Mouse (Mus musculus): Measurements from ENCODE around the gene Arhgef12.

The Arhgef12 gene

GRCm38 (mm10) chr9:43078711-43079110, 28.3 kb downstream of the Arhgef12 start:
- no peak for DNase-seq (ENCODE audit: inconsistent ontology term)

- no peak for DNase-seq (ENCODE audit: inconsistent ontology term)
Measured at GRCm38 (mm10) chr9:43076163-43076562, 30.9 kb downstream of the Arhgef12 start.

GRCm38 (mm10) chr9:43074611-43075010, 32.4 kb downstream of the Arhgef12 start:
- no peak for DNase-seq (ENCODE audit: inconsistent ontology term)

DNA sequence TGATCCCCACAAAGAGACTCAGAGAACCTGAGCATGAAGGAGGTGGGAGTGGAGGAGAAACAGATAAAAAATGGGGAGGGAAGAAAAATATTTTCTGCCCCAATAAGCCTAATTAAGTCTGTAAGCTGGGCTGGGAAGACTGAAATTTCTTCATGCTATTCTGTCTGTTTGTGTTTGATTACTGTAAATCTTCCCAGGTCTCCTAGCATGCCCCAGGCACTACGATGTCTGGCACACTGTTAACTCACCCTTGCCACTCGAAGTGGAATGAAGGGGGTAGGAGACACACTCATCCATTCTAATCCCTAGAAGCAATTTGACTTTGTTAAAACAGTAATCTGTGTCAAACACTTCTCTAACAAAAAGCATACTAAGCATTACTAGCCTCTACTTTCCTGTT, 35.3 kb downstream of the Arhgef12 start:
- DNase-seq (ENCODE audit: inconsistent ontology term) = peak; percentile 89

DNA sequence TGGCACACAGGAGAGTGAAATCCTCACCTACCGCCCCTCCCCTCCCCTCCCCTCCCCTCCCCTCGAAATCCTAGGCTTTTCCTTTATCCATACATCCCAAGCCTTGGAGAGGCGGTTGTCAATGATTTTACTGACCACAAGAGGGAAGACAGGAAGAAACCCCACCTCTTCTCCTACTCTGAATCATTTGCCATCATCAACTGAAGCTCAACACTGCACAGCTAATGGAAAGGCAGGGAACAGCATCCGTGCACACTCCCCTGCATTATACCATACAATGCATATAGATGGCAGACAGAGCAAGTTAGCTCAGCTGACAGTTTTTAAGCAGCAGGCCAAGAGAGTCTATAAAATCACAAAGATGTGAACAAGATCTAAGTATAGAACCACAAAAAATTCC, 35.9 kb downstream of the Arhgef12 start:
- peak; percentile 43 for DNase-seq (ENCODE audit: inconsistent ontology term)

DNA sequence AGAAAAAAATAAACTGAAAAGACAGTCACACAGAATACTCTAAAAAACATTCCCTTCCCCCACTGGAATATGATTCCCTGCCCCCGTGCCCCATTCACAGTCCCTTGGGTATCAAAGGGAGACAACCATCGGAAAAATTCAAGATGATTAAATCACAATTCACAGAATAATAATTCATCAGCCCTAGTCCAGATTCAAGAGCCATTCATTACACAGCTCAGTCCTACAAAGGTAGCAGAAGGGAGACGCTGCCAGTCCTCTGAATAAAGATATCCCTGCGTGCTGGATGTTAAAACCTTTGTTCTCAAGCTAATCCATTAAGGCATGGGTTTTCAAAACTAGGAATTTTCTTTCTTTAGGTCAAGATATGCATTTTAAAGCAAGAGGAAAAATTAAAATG, 36.5 kb downstream of the Arhgef12 start:
- no peak for DNase-seq (ENCODE audit: inconsistent ontology term)

GRCm38 (mm10) chr9:43070153-43070552, 36.9 kb downstream of the Arhgef12 start:
- no peak for DNase-seq (ENCODE audit: inconsistent ontology term)

- DNase-seq (ENCODE audit: inconsistent ontology term) = no peak
Measured at GRCm38 (mm10) chr9:43067896-43068295, 39.1 kb downstream of the Arhgef12 start.

DNA sequence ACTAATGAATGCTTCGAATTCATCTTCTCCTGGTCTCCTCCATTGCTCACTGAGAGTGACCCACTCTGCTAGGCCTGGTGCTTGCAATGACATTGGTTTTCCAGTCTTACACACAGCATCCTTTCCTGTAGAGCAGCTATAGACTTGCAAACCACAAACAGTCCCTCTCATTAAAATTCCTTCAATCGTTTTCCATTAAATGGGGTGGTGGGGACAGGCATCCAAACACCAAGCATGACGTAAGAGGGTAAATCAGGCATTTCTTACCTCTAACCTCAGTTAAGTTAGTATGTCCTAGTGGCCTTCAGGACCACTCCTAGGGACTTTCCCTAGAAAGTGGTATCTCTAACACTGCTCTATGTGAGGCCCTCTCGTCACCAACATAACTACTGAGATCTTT, 41.8 kb downstream of the Arhgef12 start:
- DNase-seq (ENCODE audit: inconsistent ontology term) = peak; percentile 85

- DNase-seq (ENCODE audit: inconsistent ontology term) = peak; percentile 63
Measured at GRCm38 (mm10) chr9:43061545-43061944, 45.5 kb downstream of the Arhgef12 start.

GRCm38 (mm10) chr9:43050391-43050790, 56.6 kb downstream of the Arhgef12 start:
- DNase-seq (ENCODE audit: inconsistent ontology term) = no peak

DNA sequence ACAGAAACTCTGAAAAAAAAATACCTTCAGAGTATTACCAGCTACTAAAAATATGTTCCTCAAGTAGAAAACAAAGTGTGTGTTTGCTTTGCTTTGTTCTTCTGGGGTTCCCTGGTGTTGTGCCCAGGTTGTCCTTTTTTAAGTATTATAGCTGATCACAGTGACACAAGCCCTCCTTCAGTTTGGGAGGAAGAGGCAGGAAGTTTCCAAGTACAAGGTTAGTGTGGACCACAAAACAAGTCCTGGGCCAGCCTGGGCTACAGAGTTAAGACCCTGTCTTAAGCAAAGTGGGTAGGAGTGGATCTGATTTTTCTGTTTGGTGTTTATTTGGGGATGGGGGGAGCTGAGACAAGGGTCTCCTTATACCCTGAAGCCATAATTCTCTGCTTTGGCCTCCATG, 62.6 kb downstream of the Arhgef12 start:
- DNase-seq (ENCODE audit: inconsistent ontology term) = no peak

DNA sequence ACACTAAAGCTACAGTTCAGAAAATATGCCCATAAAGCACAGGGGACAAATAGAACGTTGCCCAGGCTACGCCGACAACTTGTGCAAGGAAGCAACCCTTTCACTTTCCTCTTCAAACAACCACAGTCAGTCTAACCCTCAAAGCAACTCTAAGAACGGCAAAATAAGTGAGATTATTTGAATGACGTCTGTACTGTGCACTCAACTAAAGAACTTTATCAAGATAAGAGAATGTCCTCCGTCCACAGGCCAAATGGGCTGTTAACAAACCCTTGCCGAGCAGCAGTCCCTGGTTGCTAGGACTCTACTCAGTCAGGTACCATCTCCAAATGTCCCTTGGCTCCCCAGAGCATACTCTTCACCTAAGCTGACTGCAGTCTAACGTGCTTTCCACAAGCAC, 68.6 kb downstream of the Arhgef12 start:
- no peak for DNase-seq (ENCODE audit: inconsistent ontology term)

GRCm38 (mm10) chr9:43035208-43035607, 71.8 kb downstream of the Arhgef12 start:
- DNase-seq (ENCODE audit: inconsistent ontology term) = no peak

DNA sequence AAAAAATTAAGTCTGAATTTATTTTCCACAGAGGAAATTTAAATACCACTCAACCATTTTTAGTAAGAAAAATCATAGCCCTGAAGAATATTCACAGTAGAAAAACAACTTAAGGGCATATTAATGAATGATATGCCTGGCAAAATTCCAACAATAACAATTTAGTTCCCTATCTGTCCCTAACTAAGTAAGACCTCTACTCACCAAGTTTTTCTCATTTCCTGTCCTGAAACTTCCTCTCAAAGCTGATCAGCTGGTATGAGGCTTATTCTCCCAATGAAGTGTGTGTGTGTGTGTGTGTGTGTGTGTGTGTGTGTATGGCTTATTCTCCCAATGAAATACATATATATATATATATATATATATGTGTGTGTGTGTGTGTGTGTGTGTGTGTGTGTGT, 72.8 kb downstream of the Arhgef12 start:
- no peak for DNase-seq (ENCODE audit: inconsistent ontology term)

DNA sequence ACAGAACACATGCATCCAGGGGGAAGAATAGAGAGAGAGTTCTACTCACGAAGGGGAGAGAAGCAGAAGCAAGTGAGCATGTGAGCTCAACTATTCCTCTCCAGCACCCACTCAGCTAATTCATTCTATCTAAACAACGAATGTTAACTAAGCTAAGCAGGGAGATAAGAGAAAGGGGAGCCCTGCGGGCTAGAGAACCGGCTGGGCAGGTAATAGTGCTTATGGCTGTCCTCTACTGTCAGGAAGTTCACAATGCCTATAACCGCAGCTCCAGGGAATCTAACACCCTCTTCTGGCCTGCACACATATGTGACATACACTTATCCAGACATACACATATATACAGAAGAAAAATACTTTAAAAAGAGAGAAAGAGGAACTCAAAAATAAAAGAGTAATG, 79.3 kb downstream of the Arhgef12 start:
- no peak for DNase-seq (ENCODE audit: inconsistent ontology term)

- DNase-seq (ENCODE audit: inconsistent ontology term) = no peak
Measured at GRCm38 (mm10) chr9:43021515-43022251, 85.4 kb downstream of the Arhgef12 start.

GRCm38 (mm10) chr9:43019656-43020055, 87.4 kb downstream of the Arhgef12 start:
- no peak for DNase-seq (ENCODE audit: inconsistent ontology term)

DNA sequence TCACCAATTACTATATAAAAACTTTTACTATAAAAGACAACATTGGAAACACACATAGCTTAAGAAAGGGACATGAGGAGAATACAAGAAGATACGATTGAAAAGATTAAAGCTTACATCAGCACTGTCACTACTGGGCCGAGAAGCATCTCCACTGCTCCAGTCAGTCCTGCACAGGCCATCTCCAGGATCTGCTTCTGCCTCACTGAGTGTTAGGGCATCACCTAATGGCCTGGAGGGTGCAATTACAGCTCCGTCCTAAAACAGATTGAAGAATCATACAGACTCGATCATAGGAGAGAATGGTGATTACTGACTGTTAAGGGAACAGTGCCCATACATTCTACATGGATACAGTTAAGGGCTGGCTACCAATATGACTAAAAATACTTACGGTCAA, 91.3 kb downstream of the Arhgef12 start:
- no peak for DNase-seq (ENCODE audit: inconsistent ontology term)

DNA sequence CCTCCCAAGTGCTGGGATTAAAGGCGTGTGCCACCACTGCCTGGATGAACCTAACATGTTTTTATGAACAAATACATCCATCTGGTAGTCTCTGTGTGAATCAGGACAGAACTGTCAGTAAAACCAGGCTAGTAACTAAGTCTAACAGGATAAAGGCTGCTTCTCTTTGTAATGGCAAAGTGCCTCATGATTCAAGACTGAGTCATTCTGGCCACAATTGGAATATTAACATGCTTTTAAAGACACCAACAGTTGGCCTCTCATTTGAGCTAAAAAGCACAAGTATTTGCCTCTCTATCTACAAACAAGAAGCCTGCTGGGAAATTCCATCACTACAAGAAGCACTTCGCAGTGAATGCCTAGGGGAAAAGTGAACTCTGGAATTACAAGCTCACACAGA, 91.7 kb downstream of the Arhgef12 start:
- peak; percentile 96 for DNase-seq (ENCODE audit: inconsistent ontology term)

GRCm38 (mm10) chr9:43014886-43015285, 92.2 kb downstream of the Arhgef12 start:
- DNase-seq (ENCODE audit: inconsistent ontology term) = peak; percentile 66

DNA sequence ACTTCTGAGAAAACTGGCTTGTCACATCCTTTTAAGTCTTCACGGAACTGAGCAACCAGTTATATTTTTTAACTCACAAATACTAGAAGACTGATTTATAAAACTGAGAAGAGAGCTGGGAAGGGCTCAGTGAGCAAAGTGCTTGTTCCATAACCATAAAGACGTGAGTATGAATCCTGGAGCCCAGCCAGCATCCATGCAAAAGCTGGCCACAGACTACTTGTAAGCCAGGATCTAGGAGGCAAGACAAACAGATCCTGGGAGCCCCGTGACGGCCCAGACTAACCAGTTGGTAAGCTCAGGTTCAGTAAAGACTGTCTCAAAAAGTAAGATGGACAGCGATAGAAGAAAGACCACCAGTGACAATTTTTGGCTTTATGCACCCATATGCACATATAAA, 94.5 kb downstream of the Arhgef12 start:
- no peak for DNase-seq (ENCODE audit: inconsistent ontology term)

GRCm38 (mm10) chr9:43011061-43011460, 96.0 kb downstream of the Arhgef12 start:
- peak; percentile 90 for DNase-seq (ENCODE audit: inconsistent ontology term)

DNA sequence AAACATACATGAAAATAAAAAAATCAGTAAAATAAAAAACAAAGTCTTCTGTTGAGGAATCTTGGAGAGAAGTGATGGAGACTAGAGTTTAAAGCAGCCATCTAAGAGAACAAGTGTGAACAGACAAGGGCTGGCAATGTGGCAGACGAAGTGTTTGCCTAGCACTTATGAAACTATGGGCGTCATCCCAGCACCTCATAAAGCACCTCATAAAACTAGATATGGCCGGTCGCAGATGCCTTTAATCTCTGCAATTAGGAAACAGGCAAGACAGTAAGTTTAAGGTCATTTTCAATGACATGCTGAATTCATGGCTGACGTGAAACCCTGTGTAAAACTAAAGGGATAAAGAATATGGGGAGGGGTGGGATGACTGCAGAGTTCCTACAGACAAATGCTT, 103.2 kb downstream of the Arhgef12 start:
- DNase-seq (ENCODE audit: inconsistent ontology term) = no peak

Measured in Muller cell, postnatal 12 days (primary cell).